Mouse (Mus musculus) heart, adult 2 months (tissue): ENCODE data around the gene Scnn1a.

Source experiments
- CTCF ChIP-seq: fragments of 200-600 bp; IDR thresholded peaks from 2 replicates; pipeline ENCODE4 v1.8.1; 2022; ENCODE audit warnings: antibody characterized with exemption, mild to moderate bottlenecking, moderate library complexity
- EP300 ChIP-seq: fragments of 200-500 bp; IDR thresholded peaks from 2 replicates; pipeline ENCODE4 v1.6.1; 2011; ENCODE audit warnings: low read depth, low read length, control low read depth; ENCODE audit not compliant: insufficient read depth
- POLR2A ChIP-seq: fragments of 200-500 bp; IDR thresholded peaks from 2 replicates; pipeline ENCODE4 v1.6.1; 2011; ENCODE audit warnings: mild to moderate bottlenecking, low read depth, low read length, control low read depth; ENCODE audit not compliant: insufficient read depth

DNA sequence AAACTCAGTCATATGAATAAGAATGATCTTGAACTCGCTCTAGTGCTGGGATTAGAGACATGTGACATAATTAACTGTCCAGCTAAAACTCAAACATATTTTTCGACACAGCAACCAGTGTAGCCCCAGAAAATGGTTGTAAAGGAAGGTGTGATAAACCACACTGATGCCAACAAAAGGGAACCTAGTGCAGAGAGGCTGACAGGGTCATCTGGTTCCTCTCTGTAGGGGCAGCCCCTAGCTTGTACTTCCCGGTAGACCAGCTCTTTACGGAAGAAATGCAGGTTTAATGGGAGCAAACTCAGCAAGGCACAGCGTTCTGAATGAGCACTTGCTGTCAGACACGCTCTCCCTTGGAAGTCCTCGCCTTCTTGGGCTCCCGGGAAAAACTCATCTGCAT, 40.7 kb upstream of the Scnn1a start:
- TF ChIP-seq EP300 (no peak), CTCF (no peak), POLR2A (no peak)
